Mouse (Mus musculus): ENCODE data around the gene Cfap43. TPM values are rescaled to one million over a fixed set of nuclear protein-coding genes. Genes with fewer than 3 reads are reported as not detected.

Gene Cfap43
- polyA plus RNA-seq, 1 experiment from 2014 or later = 1.7 TPM

DNA sequence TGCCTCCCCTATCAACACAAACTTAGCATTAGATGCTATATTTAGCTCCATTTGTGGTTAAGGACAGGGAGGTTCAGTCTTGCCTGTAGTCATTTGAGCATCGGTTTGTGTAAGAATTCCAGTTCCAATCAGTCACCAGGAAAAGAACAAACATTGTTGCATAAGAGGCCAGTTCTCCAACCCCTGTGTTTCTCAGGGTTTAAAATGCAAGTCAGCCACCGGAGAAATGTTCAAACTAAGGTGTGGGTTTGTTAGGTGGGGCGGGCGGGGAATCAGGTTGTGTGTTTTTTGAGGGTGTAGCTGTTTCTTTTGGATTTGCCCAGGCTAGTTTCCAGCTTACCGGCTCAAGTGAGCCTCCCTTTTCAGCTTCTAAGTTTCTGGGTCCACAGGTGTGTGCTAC lies 84.5 kb downstream of the Cfap43 start:
- WGBS = 91% methylated on average over 5 of the region's 5 CpGs
- H3K27ac ChIP-seq = no peak overlapping the region
- no peak overlapping the region for H3K4me2 ChIP-seq (replicated peaks)
- H3K9ac ChIP-seq = no peak overlapping the region
- H3K4me3 ChIP-seq = no peak overlapping the region
- no peaks in the 10 kb centered on the region for H3K9me3 ChIP-seq (replicated peaks)
- ATAC-seq (ENCODE audit: low FRiP score) = no peak
- H3K27me3 ChIP-seq = peaks cover 7% of the 10 kb centered on the region
- H3K4me1 ChIP-seq = peaks cover 4% of the 10 kb centered on the region; the same call in 1 of the 2 replicates
- no peaks in the 10 kb centered on the region for H3K36me3 ChIP-seq

DNA sequence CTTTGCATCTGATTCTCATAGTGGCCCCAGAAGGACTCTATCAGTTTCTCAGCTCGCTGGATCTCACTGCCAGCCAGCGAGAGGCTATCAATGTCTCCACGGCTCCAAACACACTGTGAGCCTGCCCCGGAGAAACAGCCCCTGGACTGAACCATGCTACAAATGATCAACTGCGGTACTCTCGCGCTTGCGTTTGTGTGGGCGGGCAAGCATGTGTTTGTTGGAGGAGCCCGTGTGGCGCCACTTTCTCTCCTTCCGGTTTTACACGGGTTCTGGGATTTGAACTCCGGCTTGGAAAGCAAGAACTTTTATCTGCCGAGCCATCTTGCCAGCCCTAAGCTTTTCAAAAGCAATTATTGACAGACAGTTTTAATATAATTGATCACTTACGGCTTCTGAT lies 86.8 kb downstream of the Cfap43 start:
- 79% methylated on average over 16 of the region's 16 CpGs for WGBS
- Histone ChIP-seq H3K27ac (no peak overlapping the region), H3K36me3 (no peaks in the 10 kb centered on the region), H3K4me3 (no peak overlapping the region), H3K27me3 (peaks cover 7% of the 10 kb centered on the region), H3K9ac (no peak overlapping the region), H3K9me3 (replicated peaks) (no peaks in the 10 kb centered on the region), H3K4me1 (peaks cover 4% of the 10 kb centered on the region; the same call in 1 of the 2 replicates), H3K4me2 (replicated peaks) (no peak overlapping the region)
- no peak for ATAC-seq (ENCODE audit: low FRiP score)

DNA sequence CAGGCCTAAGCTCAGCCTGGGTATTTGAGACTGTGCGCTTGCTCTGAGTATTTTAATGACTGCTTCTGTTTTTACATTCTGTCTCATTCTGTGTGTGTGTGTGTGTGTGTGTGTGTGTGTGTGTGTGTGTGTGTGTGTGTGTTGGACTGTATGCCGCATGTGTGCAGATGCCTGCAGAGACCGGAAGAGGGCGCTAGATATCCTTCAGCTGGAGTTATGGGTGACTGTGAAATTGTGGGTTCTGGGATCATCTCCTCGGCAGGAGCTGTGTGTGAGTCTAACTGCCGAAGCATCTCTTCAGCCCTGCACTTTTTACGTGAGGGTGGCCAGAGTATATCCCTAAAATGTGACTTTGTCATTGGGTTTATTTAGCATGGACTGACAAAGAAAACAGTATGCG lies 88.0 kb downstream of the Cfap43 start:
- no peak overlapping the region for H3K4me3 ChIP-seq
- no peaks in the 10 kb centered on the region for H3K4me1 ChIP-seq
- 98% methylated on average over 8 of the region's 8 CpGs for WGBS
- H3K36me3 ChIP-seq = no peaks in the 10 kb centered on the region
- no peaks in the 10 kb centered on the region for H3K9me3 ChIP-seq (replicated peaks)
- no peaks in the 10 kb centered on the region for H3K27me3 ChIP-seq
- H3K27ac ChIP-seq = no peak overlapping the region
- no peak overlapping the region for H3K4me2 ChIP-seq (replicated peaks)
- no peak overlapping the region for H3K9ac ChIP-seq
- ATAC-seq (ENCODE audit: low FRiP score) = no peak

DNA sequence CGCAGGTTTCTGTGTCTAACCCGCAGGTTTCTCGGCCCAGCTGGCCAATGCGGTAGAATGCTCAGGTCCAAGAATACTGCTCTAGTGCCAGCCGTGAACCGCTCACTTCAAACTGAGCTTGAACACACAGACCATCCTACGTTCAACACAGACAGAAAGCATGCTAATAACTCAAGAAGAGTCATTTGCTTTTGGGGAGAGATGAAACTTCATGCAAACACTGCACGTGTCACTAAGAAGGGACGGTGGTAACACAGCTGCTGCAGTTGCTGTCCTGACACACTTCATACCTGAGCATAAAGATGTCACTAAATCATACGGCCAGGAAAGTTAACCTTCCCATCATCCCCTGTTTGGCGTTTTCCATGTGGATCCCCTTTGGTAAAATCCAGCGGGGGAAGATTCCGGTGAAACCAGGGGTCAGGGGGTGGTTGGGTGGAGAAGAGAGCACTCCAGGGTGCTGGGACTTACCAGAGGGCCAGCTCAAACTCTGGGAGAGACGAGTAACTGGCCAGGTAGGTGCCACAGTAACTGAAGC lies 89.1 kb downstream of the Cfap43 start:
- 87% methylated on average over 14 of the region's 14 CpGs for WGBS
- no peak overlapping the region for H3K4me2 ChIP-seq (replicated peaks)
- no peaks in the 10 kb centered on the region for H3K27me3 ChIP-seq
- no peaks in the 10 kb centered on the region for H3K4me1 ChIP-seq
- no peak for ATAC-seq (ENCODE audit: low FRiP score)
- no peak overlapping the region for H3K27ac ChIP-seq
- H3K9me3 ChIP-seq (replicated peaks) = no peaks in the 10 kb centered on the region
- H3K9ac ChIP-seq = no peak overlapping the region
- H3K36me3 ChIP-seq = no peaks in the 10 kb centered on the region
- no peak overlapping the region for H3K4me3 ChIP-seq

DNA sequence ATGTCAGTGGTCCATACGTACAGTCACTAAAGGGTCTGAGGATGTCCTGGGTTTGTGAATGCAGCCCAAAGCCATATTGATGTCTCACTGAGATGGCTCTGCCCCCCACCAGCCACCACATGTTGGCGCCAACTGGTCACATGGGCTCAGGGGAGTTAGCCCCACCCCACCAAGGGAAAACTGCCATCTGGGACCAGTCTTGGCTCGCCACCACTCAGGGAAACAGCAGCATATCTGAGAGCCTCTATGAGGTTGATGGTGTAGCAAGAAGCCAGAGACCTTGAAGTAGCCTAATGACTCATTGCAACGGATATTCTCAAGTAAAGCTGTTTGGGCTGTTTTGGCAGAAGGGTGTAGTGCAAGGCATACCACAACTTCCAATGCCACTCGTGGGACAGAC lies 95.1 kb downstream of the Cfap43 start:
- Histone ChIP-seq H3K36me3 (no peaks in the 10 kb centered on the region), H3K9ac (no peak overlapping the region), H3K4me1 (peaks cover 3% of the 10 kb centered on the region; the same call in 1 of the 2 replicates), H3K27ac (no peak overlapping the region), H3K27me3 (peaks cover 3% of the 10 kb centered on the region; the same call in 1 of the 2 replicates), H3K9me3 (replicated peaks) (no peaks in the 10 kb centered on the region), H3K4me3 (no peak overlapping the region), H3K4me2 (replicated peaks) (no peak overlapping the region)
- WGBS = 83% methylated on average over 5 of the region's 5 CpGs
- no peak for ATAC-seq (ENCODE audit: low FRiP score)

DNA sequence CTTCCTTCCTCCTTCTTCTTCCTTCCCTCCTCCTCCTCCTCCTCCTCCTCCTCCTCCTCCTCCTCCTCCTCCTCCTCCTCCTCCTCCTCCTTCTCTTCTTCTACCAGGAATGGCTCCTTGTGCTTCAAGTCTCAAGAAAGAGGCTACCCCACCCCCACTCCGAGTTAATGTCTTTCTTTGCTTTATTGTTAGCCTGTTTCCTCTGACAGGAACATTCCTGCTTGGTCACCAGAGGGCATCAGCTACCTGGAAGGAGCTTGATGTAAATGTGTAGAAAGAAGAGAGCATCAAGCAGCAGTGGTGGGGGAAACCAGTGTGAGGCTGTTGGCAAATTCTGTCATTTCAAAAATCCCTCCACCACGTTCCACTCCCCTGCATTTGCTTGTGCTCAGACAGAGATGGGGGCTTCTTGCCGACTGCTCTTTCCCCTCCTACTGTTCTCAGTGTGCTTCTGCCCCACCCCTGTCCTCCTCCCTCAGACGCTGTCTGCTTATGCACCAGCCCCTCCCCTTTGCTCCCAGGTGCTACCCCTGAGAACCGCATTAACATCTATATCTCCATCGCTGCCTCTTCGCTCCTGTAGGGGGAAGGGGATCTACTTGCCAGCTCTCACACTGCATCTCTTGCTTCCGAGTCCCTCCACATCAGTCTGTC lies 96.8 kb downstream of the Cfap43 start:
- Histone ChIP-seq H3K4me2 (replicated peaks) (no peak overlapping the region), H3K36me3 (no peaks in the 10 kb centered on the region)

DNA sequence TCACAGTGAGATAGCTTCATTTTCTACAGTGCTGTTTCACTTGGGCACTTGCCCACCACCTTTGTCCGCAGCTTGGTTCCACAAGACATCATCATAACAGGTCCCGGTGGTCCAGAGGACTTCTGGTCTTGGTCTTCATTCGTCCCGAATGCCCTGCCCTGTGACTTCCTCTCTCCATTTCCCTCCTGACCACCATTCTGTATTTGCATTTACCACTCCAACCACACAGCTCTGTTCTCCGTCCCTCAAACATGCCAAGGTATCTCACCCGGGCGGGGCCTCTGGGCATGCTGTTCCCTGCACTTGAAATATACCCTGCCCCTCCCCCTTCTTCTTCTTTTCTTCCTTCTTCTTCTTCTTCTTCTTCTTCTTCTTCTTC lies 97.6 kb downstream of the Cfap43 start:
- H3K27ac ChIP-seq = no peak overlapping the region
- 61% methylated on average over 7 of the region's 7 CpGs for WGBS
- no peaks in the 10 kb centered on the region for H3K9me3 ChIP-seq (replicated peaks)
- peaks cover 3% of the 10 kb centered on the region; the same call in 1 of the 2 replicates for H3K4me1 ChIP-seq
- no peak overlapping the region for H3K4me3 ChIP-seq
- H3K4me2 ChIP-seq (replicated peaks) = no peak overlapping the region
- H3K36me3 ChIP-seq = no peaks in the 10 kb centered on the region
- H3K9ac ChIP-seq = no peak overlapping the region
- H3K27me3 ChIP-seq = peaks cover 3% of the 10 kb centered on the region; the same call in 1 of the 2 replicates
- ATAC-seq (ENCODE audit: low FRiP score) = no peak

More for the DNA sequence above, 96.8 kb downstream of the Cfap43 start:
- no peak for ATAC-seq (ENCODE audit: low FRiP score)
- no peak overlapping the region for H3K27ac ChIP-seq
- 17% methylated on average over 8 of the region's 8 CpGs for WGBS
- H3K9ac ChIP-seq = no peak overlapping the region
- no peak overlapping the region for H3K4me3 ChIP-seq
- H3K27me3 ChIP-seq = peaks cover 3% of the 10 kb centered on the region; the same call in 1 of the 2 replicates
- H3K4me1 ChIP-seq = peaks cover 3% of the 10 kb centered on the region; the same call in 1 of the 2 replicates
- no peaks in the 10 kb centered on the region for H3K9me3 ChIP-seq (replicated peaks)

DNA sequence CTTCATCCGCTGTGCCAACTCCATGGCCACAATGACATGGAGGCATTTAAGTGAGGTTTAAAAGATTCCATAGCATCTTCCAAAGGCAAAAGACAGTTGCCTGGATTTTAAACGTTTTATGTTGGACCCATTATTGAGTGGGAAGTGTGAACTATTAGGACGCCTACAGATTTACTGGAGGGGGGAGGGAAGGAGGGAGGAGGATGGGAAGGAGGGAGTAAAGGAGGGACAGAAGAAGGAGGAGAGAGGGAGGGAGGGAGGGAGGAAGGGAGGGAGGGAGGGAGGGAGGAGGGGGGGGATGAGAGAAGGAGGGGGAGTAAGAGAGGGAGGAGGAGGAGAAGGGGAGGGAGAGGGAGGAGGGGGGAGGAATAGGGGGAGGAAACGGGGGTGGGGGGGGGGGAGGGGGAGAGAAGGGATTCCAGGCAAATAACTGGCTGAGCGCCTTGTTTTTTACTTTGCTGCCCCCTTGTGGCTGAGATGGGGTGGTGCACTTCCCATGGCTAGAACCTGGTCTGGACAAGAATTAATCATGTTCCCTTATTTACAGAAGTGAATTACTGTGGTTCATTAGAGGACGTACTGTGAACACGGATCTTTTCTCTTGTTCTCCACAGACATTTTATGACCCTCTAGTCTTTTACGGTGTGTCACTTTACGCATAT lies 98.1 kb downstream of the Cfap43 start:
- peaks cover 3% of the 10 kb centered on the region; the same call in 1 of the 2 replicates for H3K4me1 ChIP-seq
- no peak overlapping the region for H3K9ac ChIP-seq
- ATAC-seq (ENCODE audit: low FRiP score) = no peak
- H3K36me3 ChIP-seq = no peaks in the 10 kb centered on the region
- no peak overlapping the region for H3K27ac ChIP-seq
- H3K4me3 ChIP-seq = no peak overlapping the region
- H3K9me3 ChIP-seq (replicated peaks) = no peaks in the 10 kb centered on the region
- H3K27me3 ChIP-seq = peaks cover 3% of the 10 kb centered on the region; the same call in 1 of the 2 replicates
- no peak overlapping the region for H3K4me2 ChIP-seq (replicated peaks)
- WGBS = 30% methylated on average over 7 of the region's 9 CpGs

DNA sequence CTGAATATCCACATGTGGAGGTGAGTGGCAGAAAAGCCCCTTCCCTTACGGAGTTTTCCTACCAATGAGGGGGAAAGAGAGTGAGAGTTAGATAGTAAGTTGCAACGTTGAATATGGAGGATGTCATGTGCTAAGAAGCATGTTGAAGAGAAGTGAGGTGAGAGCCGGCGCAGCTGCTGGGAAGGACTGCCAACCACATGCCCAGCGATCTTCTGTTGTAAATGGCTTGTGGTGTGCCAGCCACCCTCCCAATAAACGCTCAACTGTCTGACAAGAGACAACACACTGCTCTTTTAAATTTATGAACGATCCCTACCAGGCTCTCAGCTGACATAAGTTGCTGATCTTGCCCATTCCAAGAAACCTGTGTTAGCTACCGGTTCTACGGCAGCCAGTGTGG lies 101.4 kb downstream of the Cfap43 start:
- Histone ChIP-seq H3K36me3 (no peaks in the 10 kb centered on the region), H3K9ac (no peak overlapping the region), H3K4me2 (replicated peaks) (no peak overlapping the region), H3K4me3 (no peak overlapping the region), H3K27ac (no peak overlapping the region), H3K27me3 (peaks cover 3% of the 10 kb centered on the region; the same call in 1 of the 2 replicates), H3K9me3 (replicated peaks) (no peaks in the 10 kb centered on the region), H3K4me1 (peaks cover 3% of the 10 kb centered on the region; the same call in 1 of the 2 replicates)
- no peak for ATAC-seq (ENCODE audit: low FRiP score)
- WGBS = 88% methylated on average over 9 of the region's 9 CpGs

DNA sequence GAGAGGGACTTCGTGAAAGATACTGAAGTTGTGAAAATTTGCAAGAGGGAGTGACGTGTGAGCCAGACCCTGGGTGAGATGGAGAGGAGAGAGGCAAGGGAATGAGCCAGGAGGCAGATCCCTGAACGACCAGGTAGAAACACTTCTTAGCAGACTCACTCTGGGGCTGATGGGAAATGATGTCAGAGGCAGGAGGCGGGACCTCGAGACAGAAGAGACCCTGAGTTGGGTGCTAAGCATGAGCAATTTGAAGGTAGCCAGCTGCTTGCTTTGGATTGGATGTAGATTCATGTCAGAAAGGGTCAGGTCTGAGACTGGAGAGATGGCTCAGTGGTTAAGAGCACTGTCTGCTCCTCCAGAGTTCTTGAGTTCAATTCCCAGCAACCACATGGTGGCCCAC lies 104.4 kb downstream of the Cfap43 start:
- WGBS = 83% methylated on average over 5 of the region's 5 CpGs
- Histone ChIP-seq H3K4me2 (replicated peaks) (no peak overlapping the region), H3K4me1 (no peaks in the 10 kb centered on the region), H3K4me3 (no peak overlapping the region), H3K9me3 (replicated peaks) (no peaks in the 10 kb centered on the region), H3K36me3 (no peaks in the 10 kb centered on the region), H3K27me3 (no peaks in the 10 kb centered on the region), H3K27ac (no peak overlapping the region), H3K9ac (no peak overlapping the region)
- ATAC-seq (ENCODE audit: low FRiP score) = no peak

DNA sequence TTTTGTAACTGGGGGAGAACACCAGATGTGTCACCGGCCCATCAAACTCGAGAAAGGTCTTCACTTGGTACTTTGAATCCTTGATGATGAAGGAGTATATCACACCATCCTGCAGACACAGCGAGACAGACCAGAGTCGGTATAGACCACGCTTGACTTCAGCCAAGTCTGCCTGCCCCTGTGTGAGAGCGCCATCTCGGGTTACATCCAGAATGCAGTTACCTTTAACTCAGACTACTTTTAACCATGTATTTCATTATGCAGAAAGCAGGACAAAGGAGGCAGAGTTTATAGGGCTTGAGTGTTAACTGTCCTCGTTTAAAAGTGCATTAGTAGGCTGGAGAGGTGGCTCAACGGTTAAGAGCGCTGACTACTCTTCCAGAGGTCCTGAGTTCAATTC lies 107.0 kb downstream of the Cfap43 start:
- H3K4me3 ChIP-seq = no peak overlapping the region
- H3K9me3 ChIP-seq (replicated peaks) = no peaks in the 10 kb centered on the region
- no peaks in the 10 kb centered on the region for H3K27me3 ChIP-seq
- 81% methylated on average over 10 of the region's 10 CpGs for WGBS
- H3K4me1 ChIP-seq = no peaks in the 10 kb centered on the region
- H3K4me2 ChIP-seq (replicated peaks) = no peak overlapping the region
- H3K36me3 ChIP-seq = no peaks in the 10 kb centered on the region
- H3K9ac ChIP-seq = no peak overlapping the region
- no peak for ATAC-seq (ENCODE audit: low FRiP score)
- no peak overlapping the region for H3K27ac ChIP-seq

DNA sequence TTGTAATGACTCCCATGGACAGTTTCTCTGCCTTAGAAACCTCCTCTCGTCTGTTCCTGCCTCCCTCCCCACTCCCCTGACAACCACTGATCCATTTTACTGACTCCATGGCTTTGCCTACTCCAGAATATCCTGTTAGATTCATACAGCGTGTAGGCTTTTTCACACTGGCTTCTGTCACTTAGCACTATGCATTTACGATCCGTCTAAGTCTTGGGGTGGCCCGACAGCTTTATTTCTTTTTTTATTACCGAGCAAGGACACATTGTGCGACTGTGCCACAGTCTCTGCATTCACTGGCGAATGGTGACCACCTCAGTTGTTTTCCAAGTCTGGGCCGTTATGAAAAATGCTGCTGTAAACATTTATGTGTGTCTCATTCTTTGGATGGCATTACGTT lies 120.5 kb downstream of the Cfap43 start:
- no peak for ATAC-seq (ENCODE audit: low FRiP score)

More for the DNA sequence above, 120.5 kb downstream of the Cfap43 start:
- peaks cover 7% of the 10 kb centered on the region; the same call in 1 of the 2 replicates for H3K4me1 ChIP-seq
- WGBS = 75% methylated on average over 10 of the region's 10 CpGs
- H3K36me3 ChIP-seq = no peaks in the 10 kb centered on the region
- no peak overlapping the region for H3K4me3 ChIP-seq
- H3K4me2 ChIP-seq (replicated peaks) = no peak overlapping the region
- no peak overlapping the region for H3K27ac ChIP-seq
- H3K9me3 ChIP-seq (replicated peaks) = no peaks in the 10 kb centered on the region
- no peaks in the 10 kb centered on the region for H3K27me3 ChIP-seq
- no peak overlapping the region for H3K9ac ChIP-seq

Data from hindbrain, embryonic 12.5 days (tissue).